Mouse (Mus musculus) midbrain, embryonic 13.5 days (tissue): ENCODE measurements around the gene Tex19.2. TPM values are rescaled to one million over a fixed set of nuclear protein-coding genes. Genes with fewer than 3 reads are reported as not detected.

Experiments
- ATAC-seq: fragments of 200-750 bp; cut with Nextera tagmentation; 2 replicates; pipeline ENCODE4 v1.8.0; 2017; ENCODE audit warnings: mild to moderate bottlenecking, moderate TSS enrichment, moderate library complexity
- H3K27ac ChIP-seq: fragments of 300-500 bp; sonication (generic); 2 replicates; pipeline ENCODE4 v1.5.1; 2015; ENCODE audit warnings: inconsistent platforms, mild to moderate bottlenecking, moderate library complexity
- H3K27me3 ChIP-seq: fragments of 300-500 bp; sonication (generic); 2 replicates; pipeline ENCODE4 v1.6.1; 2015; ENCODE audit warnings: mild to moderate bottlenecking, inconsistent platforms
- H3K36me3 ChIP-seq: fragments of 300-500 bp; sonication (generic); 2 replicates; pipeline ENCODE4 v1.6.1; 2015; ENCODE audit warnings: mild to moderate bottlenecking, inconsistent platforms
- H3K4me1 ChIP-seq: fragments of 300-500 bp; sonication (generic); replicated peaks from 2 replicates; pipeline ENCODE4 v1.6.1; 2015; ENCODE audit warnings: inconsistent platforms
- H3K4me2 ChIP-seq: fragments of 300-500 bp; sonication (generic); replicated peaks from 2 replicates; pipeline ENCODE4 v1.6.1; 2015; ENCODE audit warnings: moderate library complexity, mild to moderate bottlenecking, inconsistent platforms
- H3K4me3 ChIP-seq: fragments of 300-500 bp; sonication (generic); replicated peaks from 2 replicates; pipeline ENCODE4 v1.5.1; 2015; ENCODE audit warnings: mild to moderate bottlenecking, inconsistent platforms
- H3K9ac ChIP-seq: fragments of 300-500 bp; sonication (generic); replicated peaks from 2 replicates; pipeline ENCODE4 v1.6.1; 2015; ENCODE audit warnings: mild to moderate bottlenecking, inconsistent platforms
- H3K9me3 ChIP-seq: fragments of 300-500 bp; sonication (generic); 2 replicates; pipeline ENCODE4 v1.6.1; 2016; ENCODE audit warnings: mild to moderate bottlenecking, inconsistent platforms
- WGBS: fragments of 180-500 bp; shearing (Covaris S2); methylation state at CpG from one replicate; pipeline ENCODE4 v1.1.7; 2015; 5-methylcytosine and 5-hydroxymethylcytosine counted together
- polyA plus RNA-seq: library from polyadenylated mRNA; unstranded; fragments of >200 nt; fragmentation: Nextera tagmentation; extraction: Ambion mirVana; gene quantifications from 2 replicates; pipeline ENCODE4 v1.2.1, GENCODE M21; 2015

Tex19.2 gene
- polyA plus RNA-seq, 1 experiment from 2014 or later = not detected

- Histone ChIP-seq H3K27ac (no peak overlapping the region), H3K27me3 (no peaks in the 10 kb centered on the region), H3K4me3 (no peak overlapping the region), H3K4me1 (no peaks in the 10 kb centered on the region), H3K36me3 (no peaks in the 10 kb centered on the region), H3K9me3 (no peaks in the 10 kb centered on the region), H3K4me2 (no peak overlapping the region), H3K9ac (no peak overlapping the region)
- 83% methylated on average over 1 of the region's 1 CpGs for WGBS
- ATAC-seq = no peak
Observed at GRCm38 (mm10) chr11:121129616-121130015, 11.1 kb upstream of the Tex19.2 start.

GRCm38 (mm10) chr11:121127441-121127840 lies 9.0 kb upstream of the Tex19.2 start:
- no peak overlapping the region for H3K4me3 ChIP-seq
- H3K9me3 ChIP-seq = no peaks in the 10 kb centered on the region
- H3K27me3 ChIP-seq = no peaks in the 10 kb centered on the region
- WGBS = 88% methylated on average over 3 of the region's 3 CpGs
- H3K36me3 ChIP-seq = no peaks in the 10 kb centered on the region
- no peak overlapping the region for H3K9ac ChIP-seq
- no peak for ATAC-seq
- H3K27ac ChIP-seq = no peak overlapping the region
- no peak overlapping the region for H3K4me2 ChIP-seq
- no peaks in the 10 kb centered on the region for H3K4me1 ChIP-seq

DNA sequence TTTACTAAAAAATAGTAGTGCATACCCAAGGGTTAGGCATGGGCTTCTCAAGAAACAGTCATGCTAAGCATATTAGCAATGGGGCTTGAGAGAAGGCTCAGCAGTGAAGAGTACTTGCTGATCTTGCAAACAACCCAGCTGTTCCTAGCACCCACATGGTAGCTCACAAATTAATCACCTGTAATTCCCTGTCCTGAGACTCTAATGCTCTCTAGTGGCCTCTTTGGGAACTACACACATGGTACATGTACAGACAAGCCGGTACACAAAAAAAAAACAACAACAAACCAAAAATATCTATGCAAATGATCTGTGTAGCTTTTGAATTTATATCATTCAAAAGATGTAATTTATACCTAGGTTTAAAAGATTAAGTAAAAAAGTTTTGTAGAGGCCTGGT lies 7.9 kb upstream of the Tex19.2 start:
- Histone ChIP-seq H3K4me3 (no peak overlapping the region), H3K9me3 (no peaks in the 10 kb centered on the region), H3K4me1 (no peaks in the 10 kb centered on the region), H3K36me3 (no peaks in the 10 kb centered on the region), H3K27ac (no peak overlapping the region), H3K9ac (no peak overlapping the region), H3K27me3 (no peaks in the 10 kb centered on the region), H3K4me2 (no peak overlapping the region)
- WGBS = 87% methylated on average over 1 of the region's 1 CpGs
- ATAC-seq = no peak

DNA sequence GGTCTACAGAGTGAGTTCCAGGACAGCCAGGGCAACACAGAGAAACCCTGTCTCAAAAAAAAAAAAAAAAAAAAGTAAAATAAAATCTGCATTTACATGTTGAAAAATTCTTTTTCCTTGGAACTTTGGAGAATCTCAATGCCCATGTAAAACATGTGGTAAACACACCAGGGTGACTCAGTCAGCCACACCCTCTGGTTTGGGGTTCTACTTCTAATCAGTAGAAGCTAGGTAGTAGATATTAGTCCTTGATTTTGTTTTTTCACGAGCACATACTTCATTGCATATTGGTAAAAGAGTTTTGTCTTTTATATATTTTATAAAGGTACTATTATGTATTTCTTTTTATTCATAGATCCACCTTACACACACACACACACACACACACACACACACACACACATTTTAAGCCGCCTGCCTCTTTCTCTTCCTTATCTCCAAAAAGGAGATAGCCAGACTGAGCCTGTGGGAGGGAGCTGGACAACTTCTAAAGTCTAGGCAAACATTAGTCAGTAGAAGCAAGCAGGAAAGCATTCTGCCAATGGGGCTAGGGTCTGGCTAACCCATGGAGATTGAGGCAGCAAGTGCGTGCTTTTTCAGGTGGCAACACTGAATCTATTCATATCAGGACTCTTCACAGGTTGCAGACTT lies 7.2 kb upstream of the Tex19.2 start:
- Histone ChIP-seq H3K9ac (no peak overlapping the region), H3K4me2 (no peak overlapping the region), H3K4me3 (no peak overlapping the region), H3K27ac (no peak overlapping the region), H3K4me1 (no peaks in the 10 kb centered on the region), H3K36me3 (no peaks in the 10 kb centered on the region), H3K9me3 (no peaks in the 10 kb centered on the region), H3K27me3 (no peaks in the 10 kb centered on the region)
- WGBS = 92% methylated on average over 3 of the region's 3 CpGs
- no peak for ATAC-seq

DNA sequence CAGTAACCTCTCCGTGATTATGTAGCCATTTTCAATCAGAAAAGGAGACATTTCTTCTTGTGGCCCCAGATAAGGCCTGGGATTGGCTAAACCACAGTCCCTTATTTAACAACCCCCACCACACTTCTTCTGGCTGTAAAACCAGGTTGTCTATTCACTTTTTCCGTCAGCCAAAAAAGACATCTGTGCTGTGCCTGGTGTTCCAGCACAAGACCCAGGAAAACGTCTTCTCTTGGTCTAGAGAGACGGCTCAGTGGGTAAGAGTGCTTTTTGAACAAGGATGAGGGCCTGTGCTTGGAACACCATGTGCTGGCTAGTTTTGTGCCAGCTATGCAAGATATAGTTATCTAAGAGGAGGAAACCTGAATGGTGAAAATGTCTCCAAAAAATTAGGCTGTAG lies 5.0 kb upstream of the Tex19.2 start:
- Histone ChIP-seq H3K9ac (no peak overlapping the region), H3K4me3 (no peak overlapping the region), H3K27ac (no peak overlapping the region), H3K36me3 (no peaks in the 10 kb centered on the region), H3K9me3 (no peaks in the 10 kb centered on the region), H3K27me3 (no peaks in the 10 kb centered on the region), H3K4me1 (no peaks in the 10 kb centered on the region), H3K4me2 (no peak overlapping the region)
- 88% methylated on average over 4 of the region's 4 CpGs for whole genome bisulfite sequencing
- ATAC-seq = no peak

- WGBS = 78% methylated on average over 2 of the region's 2 CpGs
- Histone ChIP-seq H3K27me3 (no peaks in the 10 kb centered on the region), H3K4me3 (no peak overlapping the region), H3K4me1 (no peaks in the 10 kb centered on the region), H3K27ac (no peak overlapping the region), H3K4me2 (no peak overlapping the region), H3K9me3 (no peaks in the 10 kb centered on the region), H3K9ac (no peak overlapping the region), H3K36me3 (no peaks in the 10 kb centered on the region)
- no peak for ATAC-seq
Observed at GRCm38 (mm10) chr11:121122024-121122670, 3.7 kb upstream of the Tex19.2 start.

DNA sequence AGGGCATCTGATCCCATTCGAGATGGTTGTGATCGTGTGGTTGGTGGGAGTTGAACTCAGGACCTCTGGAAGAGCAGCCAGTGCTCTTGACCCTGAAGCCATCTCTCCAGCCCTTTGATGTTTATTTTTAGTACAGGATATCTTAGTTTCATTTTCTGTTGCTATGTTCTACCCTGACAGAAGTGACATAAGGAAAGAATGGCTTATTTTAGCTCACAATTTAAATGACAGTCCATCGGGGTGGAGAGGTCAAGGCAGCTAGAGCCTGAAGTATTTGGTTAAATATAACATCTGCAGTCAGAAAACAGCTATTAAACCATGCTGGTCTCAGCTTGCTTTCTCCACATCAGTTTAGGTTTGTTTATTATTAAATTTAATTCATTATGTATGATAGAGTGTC lies 2.7 kb upstream of the Tex19.2 start:
- H3K9me3 ChIP-seq = no peaks in the 10 kb centered on the region
- no peak overlapping the region for H3K4me3 ChIP-seq
- WGBS = 92% methylated on average over 3 of the region's 3 CpGs
- no peak overlapping the region for H3K4me2 ChIP-seq
- no peak overlapping the region for H3K9ac ChIP-seq
- no peak for ATAC-seq
- no peak overlapping the region for H3K27ac ChIP-seq
- no peaks in the 10 kb centered on the region for H3K36me3 ChIP-seq
- no peaks in the 10 kb centered on the region for H3K4me1 ChIP-seq
- H3K27me3 ChIP-seq = no peaks in the 10 kb centered on the region

DNA sequence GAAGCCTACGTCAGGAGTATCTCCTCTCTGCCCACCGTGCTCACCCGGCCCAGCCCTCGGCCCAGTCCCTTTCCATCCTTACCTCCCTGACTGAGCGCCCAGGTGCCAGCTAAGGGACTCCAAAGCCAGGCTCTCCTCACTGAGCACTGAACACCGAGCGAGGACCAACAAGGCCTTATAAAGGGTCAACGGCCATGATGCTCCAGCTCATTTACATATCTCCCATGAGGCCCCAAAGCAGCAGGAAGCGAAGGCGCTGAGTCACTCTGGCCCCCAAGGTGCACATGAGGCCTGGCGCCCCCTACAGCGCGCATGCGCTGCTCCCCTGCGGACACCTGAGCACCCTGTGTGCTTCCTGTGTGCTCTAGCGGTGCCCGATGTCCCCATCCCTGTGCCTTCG lies 371 bp downstream of the Tex19.2 start:
- H3K4me1 ChIP-seq = no peaks in the 10 kb centered on the region
- ATAC-seq = no peak
- no peaks in the 10 kb centered on the region for H3K9me3 ChIP-seq
- no peak overlapping the region for H3K4me2 ChIP-seq
- no peak overlapping the region for H3K4me3 ChIP-seq
- 91% methylated on average over 18 of the region's 18 CpGs for WGBS
- no peaks in the 10 kb centered on the region for H3K36me3 ChIP-seq
- H3K27me3 ChIP-seq = no peaks in the 10 kb centered on the region
- no peak overlapping the region for H3K27ac ChIP-seq
- H3K9ac ChIP-seq = no peak overlapping the region

DNA sequence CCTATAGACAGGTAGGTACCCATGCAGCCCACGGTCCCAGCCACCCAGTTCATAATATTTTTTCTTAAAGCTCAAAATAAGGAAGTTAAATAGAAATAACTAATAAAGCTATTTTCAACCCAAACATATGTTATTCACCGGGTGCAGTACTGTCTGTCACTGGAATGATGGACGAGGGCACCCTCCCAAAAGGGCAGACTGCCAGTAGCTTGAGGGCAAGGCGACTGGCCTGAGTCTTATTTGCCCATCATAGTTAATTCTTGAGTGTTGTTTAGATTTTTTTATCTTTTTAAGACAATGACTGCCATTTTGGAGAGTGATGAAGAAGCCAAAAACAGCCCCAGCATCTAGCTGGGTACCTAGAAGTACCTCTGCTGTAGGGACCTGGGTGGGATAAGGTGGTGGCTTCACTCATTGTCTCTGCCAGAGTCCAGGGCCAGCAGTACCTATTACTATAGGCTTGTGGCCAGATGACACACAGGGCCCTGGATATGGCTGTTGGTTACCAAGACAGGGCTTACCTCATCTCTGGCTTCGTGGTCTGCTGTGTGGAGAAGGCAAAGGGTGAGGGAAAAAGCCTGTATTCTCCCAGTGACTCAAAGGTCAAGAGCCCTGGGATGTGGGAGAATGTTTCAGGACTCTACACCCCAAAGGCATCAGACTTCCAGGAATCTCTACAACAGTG lies 6.2 kb downstream of the Tex19.2 start:
- Histone ChIP-seq H3K9me3 (no peaks in the 10 kb centered on the region), H3K27me3 (no peaks in the 10 kb centered on the region), H3K27ac (no peak overlapping the region), H3K36me3 (no peaks in the 10 kb centered on the region), H3K4me2 (no peak overlapping the region), H3K4me1 (peaks cover 8% of the 10 kb centered on the region; the same call in 1 of the 2 replicates), H3K9ac (no peak overlapping the region), H3K4me3 (no peak overlapping the region)
- 87% methylated on average over 5 of the region's 5 CpGs for WGBS
- no peak for ATAC-seq

DNA sequence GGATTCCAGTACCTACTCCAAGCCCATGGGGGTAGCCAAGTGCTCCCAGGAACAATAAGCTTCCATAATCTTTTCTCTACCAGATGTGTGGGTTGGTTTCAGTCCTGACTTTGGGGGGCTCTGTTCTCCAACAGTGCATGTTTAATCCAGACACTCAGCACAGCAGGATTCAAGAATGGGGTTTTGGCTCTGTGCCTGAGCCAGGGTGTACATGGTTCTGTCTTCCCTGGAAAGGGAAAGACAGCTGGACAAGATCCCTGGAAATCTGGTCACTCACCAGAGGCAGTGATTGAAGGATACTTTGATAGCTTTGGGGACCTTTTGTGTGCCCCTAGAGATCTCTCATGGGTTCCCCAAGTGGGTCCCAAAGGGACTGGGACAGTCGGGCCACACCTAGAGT lies 6.9 kb downstream of the Tex19.2 start:
- Histone ChIP-seq H3K4me3 (no peak overlapping the region), H3K4me1 (peaks cover 8% of the 10 kb centered on the region; the same call in 1 of the 2 replicates), H3K9me3 (no peaks in the 10 kb centered on the region), H3K4me2 (no peak overlapping the region), H3K27ac (no peak overlapping the region), H3K36me3 (no peaks in the 10 kb centered on the region), H3K9ac (no peak overlapping the region), H3K27me3 (no peaks in the 10 kb centered on the region)
- no peak for ATAC-seq
- WGBS = 94% methylated on average over 1 of the region's 1 CpGs

- WGBS = 86% methylated on average over 3 of the region's 3 CpGs
- Histone ChIP-seq H3K9me3 (no peaks in the 10 kb centered on the region), H3K36me3 (no peaks in the 10 kb centered on the region), H3K4me1 (peaks cover 8% of the 10 kb centered on the region; the same call in 1 of the 2 replicates), H3K4me3 (no peak overlapping the region), H3K27ac (no peak overlapping the region), H3K9ac (no peak overlapping the region), H3K4me2 (no peak overlapping the region), H3K27me3 (no peaks in the 10 kb centered on the region)
- ATAC-seq = no peak
Observed at GRCm38 (mm10) chr11:121111051-121111450, 7.4 kb downstream of the Tex19.2 start.

DNA sequence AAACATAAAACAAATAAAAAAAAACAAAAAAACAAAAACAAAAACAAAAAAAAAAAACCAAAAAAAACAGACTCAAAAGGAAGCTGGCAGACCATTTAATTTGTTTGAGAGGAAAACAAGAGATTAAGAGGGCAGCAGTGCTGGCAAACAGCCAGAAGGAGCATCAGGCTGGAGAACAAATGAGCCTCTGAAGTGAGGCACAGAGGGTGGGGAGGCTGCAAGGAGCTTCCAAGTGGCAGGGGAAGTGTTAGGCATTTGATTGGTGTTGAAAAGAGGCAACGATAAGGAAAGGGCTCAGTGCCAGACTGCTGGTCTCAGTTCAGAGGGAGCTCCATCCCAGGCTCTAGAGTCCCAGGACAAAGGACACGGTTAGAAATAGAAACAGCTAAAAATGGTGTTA lies 8.5 kb downstream of the Tex19.2 start:
- Histone ChIP-seq H3K27ac (no peak overlapping the region; the same call in 1 of the 2 replicates), H3K36me3 (no peaks in the 10 kb centered on the region), H3K4me3 (no peak overlapping the region), H3K4me1 (peaks cover 8% of the 10 kb centered on the region; the same call in 1 of the 2 replicates), H3K4me2 (no peak overlapping the region), H3K9me3 (no peaks in the 10 kb centered on the region), H3K27me3 (no peaks in the 10 kb centered on the region), H3K9ac (no peak overlapping the region)
- WGBS = 3% methylated on average over 2 of the region's 2 CpGs
- ATAC-seq = peak; percentile 80; the same call in 1 of the 2 replicates
